Comparison of ENCODE assay signal across 16 mouse cellular contexts in the genomic region with DNA sequence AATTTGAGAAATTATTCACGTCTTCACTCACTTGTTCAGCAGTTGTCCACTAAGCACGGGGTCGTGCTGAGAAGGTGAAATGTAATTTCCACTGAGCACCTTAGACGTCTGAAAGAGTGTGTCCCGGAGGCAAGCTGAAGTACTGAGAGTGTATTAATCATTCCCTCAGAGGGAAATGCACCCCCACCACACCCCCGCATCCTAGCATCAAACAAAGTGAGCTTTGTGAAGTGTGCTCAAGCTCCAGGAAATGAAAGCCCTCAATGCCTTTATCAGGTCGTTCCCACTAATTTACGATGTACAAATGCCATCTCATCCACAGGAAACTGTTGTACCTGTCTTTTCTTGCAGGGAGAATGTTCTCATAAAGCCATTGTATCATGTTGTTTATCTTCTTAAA.
"Had no signal": no experiment of that assay in that cellular context is flagged by ENCODE, and none has a peak within 500 bp of the region (broad histone marks: within the 10 kb centered on the region; RNA-seq: fewer than 3 reads in every experiment).

No protein-coding gene starts in this region.

- H3K4me2 ChIP-seq: neural tube, embryonic 12.5 days; neural tube, embryonic 13.5 days; neural tube, embryonic 15.5 days; stomach, embryonic 15.5 days had no signal

- H3K27me3 ChIP-seq: neural tube, embryonic 12.5 days; neural tube, embryonic 13.5 days; neural tube, embryonic 15.5 days; stomach, embryonic 15.5 days had no signal

- H3K9ac ChIP-seq: neural tube, embryonic 12.5 days; neural tube, embryonic 13.5 days; neural tube, embryonic 15.5 days; stomach, embryonic 15.5 days had no signal

- DNase-seq: retina, postnatal 1 day; right cerebral cortex, postnatal 14 days; right cerebral cortex, postnatal 25 days; right cerebral cortex, postnatal 4 days; spleen, adult 18-20 months; thymus, adult 18-20 months; thymus, adult 2 months; thymus, postnatal 14 days; thymus, postnatal 25 days; thymus, postnatal 36 days; thymus, postnatal 4 days had no signal

- H3K4me3 ChIP-seq: neural tube, embryonic 12.5 days; neural tube, embryonic 13.5 days; neural tube, embryonic 15.5 days; stomach, embryonic 15.5 days had no signal

- H3K4me1 ChIP-seq: neural tube, embryonic 12.5 days; neural tube, embryonic 13.5 days; neural tube, embryonic 15.5 days; stomach, embryonic 15.5 days had no signal

- H3K36me3 ChIP-seq: neural tube, embryonic 12.5 days; neural tube, embryonic 13.5 days; neural tube, embryonic 15.5 days; stomach, embryonic 15.5 days had no signal

- H3K27ac ChIP-seq: neural tube, embryonic 12.5 days; neural tube, embryonic 13.5 days; neural tube, embryonic 15.5 days; stomach, embryonic 15.5 days; stomach, postnatal 0 days had no signal

- H3K9me3 ChIP-seq: neural tube, embryonic 12.5 days; neural tube, embryonic 13.5 days; neural tube, embryonic 15.5 days; stomach, embryonic 15.5 days had no signal
